Mouse (Mus musculus) adipose tissue, adult 10 weeks (tissue): ENCODE results near the gene Zfp260. TPM values are rescaled to one million over a fixed set of nuclear protein-coding genes. Genes with fewer than 3 reads are reported as not detected.

Source experiments
- polyA plus RNA-seq: library from polyadenylated mRNA; stranded (reverse); fragments of 350-450 nt; fragmentation: Illumina TruSeq; extraction: RNeasy Lipid Tissue Mini Kit (QIAGEN cat#74804); gene quantifications from one replicate; pipeline ENCODE4 v1.2.3, GENCODE M21; 2014; ENCODE audit warnings: low read depth, low replicate concordance

Gene Zfp260
- polyA plus RNA-seq: 33.9 TPM

DNA sequence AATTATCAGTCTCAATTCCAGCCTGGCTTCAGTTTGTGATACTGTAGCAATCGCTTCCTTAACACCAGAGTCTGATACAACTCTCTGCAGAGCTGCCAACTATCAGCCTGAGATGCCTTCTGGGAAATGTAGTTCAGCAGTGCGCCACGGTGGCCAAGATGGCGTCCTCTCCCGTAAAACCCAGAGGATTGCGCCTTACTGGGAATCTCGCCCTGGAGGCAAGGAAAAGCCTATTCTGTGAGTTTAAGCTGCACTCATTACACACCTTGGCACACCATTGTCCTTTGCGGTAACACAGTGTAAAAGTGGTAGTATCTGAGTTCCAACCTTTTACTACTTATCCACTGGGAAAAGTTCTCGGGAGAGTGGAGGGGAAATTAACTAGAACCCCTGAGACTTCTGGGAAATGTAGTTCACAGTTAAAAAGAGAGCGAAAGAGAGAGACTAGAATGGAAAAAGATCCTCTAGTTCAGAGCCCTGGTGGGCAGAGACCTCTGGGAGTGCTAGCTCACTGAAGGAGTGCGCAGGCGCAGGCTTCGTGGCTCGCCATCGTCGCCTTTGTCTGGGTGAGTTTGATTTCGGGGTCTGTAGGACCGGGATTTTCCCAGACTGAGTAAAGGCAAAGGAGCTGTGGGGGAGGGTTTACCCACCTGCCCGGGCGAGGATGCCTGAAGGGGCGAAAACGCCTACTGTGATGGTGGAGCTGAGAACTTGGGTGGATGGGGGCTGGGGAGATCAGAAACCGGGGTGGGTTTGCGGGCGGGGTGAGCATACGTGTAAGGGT, at the start of gene Zfp260:
TSS of gene Zfp260 (plus strand) at position 132 of the 784 bp plus-strand sequence.

DNA sequence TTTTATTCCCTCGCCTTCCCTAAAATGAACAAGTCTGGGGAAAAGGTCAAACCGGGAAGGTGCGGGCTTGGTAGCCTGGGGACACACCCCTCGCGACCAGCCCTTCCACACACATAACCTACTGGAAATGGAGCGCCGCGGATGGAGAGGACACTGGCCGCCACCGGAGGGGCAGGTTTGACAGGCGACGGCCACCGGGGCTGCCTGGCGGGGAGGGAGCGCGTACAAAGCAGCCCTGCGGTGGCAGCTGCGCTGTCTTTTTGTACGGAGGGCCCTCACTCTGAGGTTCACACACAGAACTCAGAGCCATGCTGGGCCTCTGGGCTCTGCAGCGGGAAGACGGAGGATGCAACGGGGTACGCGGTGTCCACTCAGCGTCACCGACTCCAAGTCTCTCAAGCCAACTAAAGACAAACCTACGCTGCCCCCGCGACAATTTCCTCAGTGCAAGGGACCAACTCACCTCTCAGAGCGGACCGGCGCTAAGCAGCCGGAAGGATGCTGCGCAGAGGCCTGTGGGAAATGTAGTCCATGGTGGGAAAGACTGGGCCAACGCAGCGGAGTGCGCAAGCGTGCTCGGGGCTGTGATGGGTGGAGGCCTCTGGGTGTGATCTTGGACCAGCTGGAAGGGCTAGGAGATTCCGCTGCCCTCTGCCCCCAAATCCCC, 43.6 kb upstream of the Zfp260 start, which contains the start of gene Zfp14:
TSS of gene Zfp14 (minus strand) at position 499 of the 667 bp plus-strand sequence.

DNA sequence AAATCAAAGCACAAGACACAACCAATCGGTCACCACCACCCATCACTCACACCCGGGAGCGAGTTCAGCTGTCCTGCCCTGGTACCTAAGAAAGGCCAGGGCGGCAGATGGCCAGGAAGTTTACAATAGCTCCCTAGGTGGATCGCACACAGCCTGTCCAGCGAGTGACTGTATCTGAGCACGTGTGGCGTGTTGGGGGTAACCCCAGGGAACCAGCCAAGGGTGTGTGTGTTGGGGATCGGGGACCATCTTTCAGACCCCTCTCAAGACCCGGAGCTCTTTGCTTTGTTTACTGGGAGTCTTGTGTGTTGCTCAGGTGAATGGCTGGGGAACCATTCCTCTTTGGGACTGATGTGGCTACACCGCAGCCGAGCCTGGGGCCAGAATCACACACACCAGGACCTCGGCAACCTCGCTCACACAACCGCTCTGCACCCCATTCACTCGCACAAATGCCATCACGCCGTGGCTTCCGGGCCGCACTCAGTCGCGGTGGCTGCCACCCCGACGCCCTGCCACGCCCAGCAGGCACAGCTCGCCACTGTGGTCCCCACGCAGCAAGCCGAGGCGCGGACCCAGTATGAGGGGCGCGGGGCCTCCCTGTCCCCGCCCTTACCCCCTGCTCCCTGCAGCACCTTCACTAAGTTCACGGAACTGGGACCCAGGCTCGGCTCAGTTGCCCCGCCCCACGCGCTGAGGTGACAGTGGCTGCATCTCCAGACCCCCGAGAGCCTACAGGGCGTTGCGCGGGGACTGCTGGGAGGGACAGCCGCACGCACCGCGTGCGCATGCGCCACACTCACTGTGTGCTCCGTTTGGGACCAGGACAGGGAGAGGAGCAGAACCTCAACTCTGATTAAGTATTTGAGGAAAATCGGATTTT, 22.2 kb upstream of the Zfp260 start, which contains the start of gene Zfp82:
TSS of gene Zfp82 (minus strand) at position 755 of the 883 bp plus-strand sequence.

GRCm38 (mm10) chr7:30090092-30090969, 4.2 kb upstream of the Zfp260 start, which contains the start of the genes Gm26920 and Zfp566:
Gene Gm26920, minus strand, starts transcription at chr7:30090410.
Gene Zfp566, minus strand, starts transcription at chr7:30090527.

GRCm38 (mm10) chr7:30121308-30122187, 27.0 kb downstream of the Zfp260 start, which contains the start of gene Zfp382:
Gene Zfp382, plus strand, starts transcription at chr7:30121942.

Other genes starting within 250 kb of the Zfp260 start
- 0.72 TPM for gene Zfp940, start 241.1 kb upstream of the Zfp260 start, polyA plus RNA-seq
- 6.2 TPM for gene Zfp420, start 234.8 kb upstream of the Zfp260 start, polyA plus RNA-seq
- gene Zfp27, start 188.2 kb upstream of the Zfp260 start, polyA plus RNA-seq: 5.0 TPM
- 5.9 TPM for gene Zfp383, start 186.6 kb upstream of the Zfp260 start, polyA plus RNA-seq
- 7.3 TPM for gene Zfp74, start 140.7 kb upstream of the Zfp260 start, polyA plus RNA-seq
- gene Zfp568, start 110.8 kb upstream of the Zfp260 start, polyA plus RNA-seq: 4.4 TPM
- 4.8 TPM for gene Zfp14, start 43.4 kb upstream of the Zfp260 start, polyA plus RNA-seq
- gene Zfp82, start 21.9 kb upstream of the Zfp260 start, polyA plus RNA-seq: 0.60 TPM
- gene Gm26920, start 4.4 kb upstream of the Zfp260 start, polyA plus RNA-seq: 2.0 TPM
- 4.6 TPM for gene Zfp566, start 4.2 kb upstream of the Zfp260 start, polyA plus RNA-seq
- gene Zfp382, start 27.2 kb downstream of the Zfp260 start, polyA plus RNA-seq: 0.92 TPM
- gene Zfp146, start 75.0 kb downstream of the Zfp260 start, polyA plus RNA-seq: 33.8 TPM
- 10.2 TPM for gene Cox7a1, start 89.4 kb downstream of the Zfp260 start, polyA plus RNA-seq
- 381 TPM for gene Capns1, start 104.0 kb downstream of the Zfp260 start, polyA plus RNA-seq
- 55.6 TPM for gene Polr2i, start 137.2 kb downstream of the Zfp260 start, polyA plus RNA-seq
- gene Tbcb, start 137.5 kb downstream of the Zfp260 start, polyA plus RNA-seq: 75.0 TPM
- gene Ovol3, start 140.9 kb downstream of the Zfp260 start, polyA plus RNA-seq: not detected
- gene Thap8, start 185.3 kb downstream of the Zfp260 start, polyA plus RNA-seq: 1.5 TPM
- 18.1 TPM for gene Wdr62, start 185.6 kb downstream of the Zfp260 start, polyA plus RNA-seq
- gene Clip3, start 197.0 kb downstream of the Zfp260 start, polyA plus RNA-seq: 12.2 TPM
- gene Alkbh6, start 213.9 kb downstream of the Zfp260 start, polyA plus RNA-seq: 44.2 TPM
- gene Syne4, start 220.0 kb downstream of the Zfp260 start, polyA plus RNA-seq: 5.0 TPM
- 1.2 TPM for gene E130208F15Rik, start 227.0 kb downstream of the Zfp260 start, polyA plus RNA-seq
- gene Sdhaf1, start 229.1 kb downstream of the Zfp260 start, polyA plus RNA-seq: 9.0 TPM